Mouse (Mus musculus): ENCODE results near the gene Scyl3. TPM values are rescaled to one million over a fixed set of nuclear protein-coding genes. Genes with fewer than 3 reads are reported as not detected.

Scyl3 gene
- 17.0 and 17.4 TPM in 2 replicates for total RNA-seq (2017)

- ATAC-seq (replicated peaks in 1 of 2; ENCODE audit: insufficient read depth in 1 of 2, low FRiP score in 2 of 2, low TSS enrichment in 1 of 2, low read depth in 1 of 2, poor library complexity in 2 of 2, severe bottlenecking in 2 of 2), result no peak
Observed at GRCm38 (mm10) chr1:163928846-163929245, at the start of gene Scyl3. Gene Scyl3, plus strand, starts transcription at chr1:163929100.

GRCm38 (mm10) chr1:163889629-163890028, 39.3 kb upstream of the Scyl3 start:
- ATAC-seq (replicated peaks in 1 of 2; ENCODE audit: insufficient read depth in 1 of 2, low FRiP score in 2 of 2, low TSS enrichment in 1 of 2, low read depth in 1 of 2, poor library complexity in 2 of 2, severe bottlenecking in 2 of 2), result no peak

GRCm38 (mm10) chr1:163893294-163893693, 35.6 kb upstream of the Scyl3 start:
- no peak for ATAC-seq (replicated peaks in 1 of 2; ENCODE audit: insufficient read depth in 1 of 2, low FRiP score in 2 of 2, low TSS enrichment in 1 of 2, low read depth in 1 of 2, poor library complexity in 2 of 2, severe bottlenecking in 2 of 2)

- ATAC-seq (replicated peaks in 1 of 2; ENCODE audit: insufficient read depth in 1 of 2, low FRiP score in 2 of 2, low TSS enrichment in 1 of 2, low read depth in 1 of 2, poor library complexity in 2 of 2, severe bottlenecking in 2 of 2), result no peak
Observed at GRCm38 (mm10) chr1:163893774-163894527, 34.9 kb upstream of the Scyl3 start.

GRCm38 (mm10) chr1:163898291-163898764, 30.6 kb upstream of the Scyl3 start:
- peak; percentile 51 to 60 for ATAC-seq (replicated peaks in 1 of 2; ENCODE audit: insufficient read depth in 1 of 2, low FRiP score in 2 of 2, low TSS enrichment in 1 of 2, low read depth in 1 of 2, poor library complexity in 2 of 2, severe bottlenecking in 2 of 2)

GRCm38 (mm10) chr1:163899575-163899974, 29.3 kb upstream of the Scyl3 start:
- ATAC-seq (replicated peaks in 1 of 2; ENCODE audit: insufficient read depth in 1 of 2, low FRiP score in 2 of 2, low TSS enrichment in 1 of 2, low read depth in 1 of 2, poor library complexity in 2 of 2, severe bottlenecking in 2 of 2), result no peak

- no peak for ATAC-seq (replicated peaks in 1 of 2; ENCODE audit: insufficient read depth in 1 of 2, low FRiP score in 2 of 2, low TSS enrichment in 1 of 2, low read depth in 1 of 2, poor library complexity in 2 of 2, severe bottlenecking in 2 of 2)
Observed at GRCm38 (mm10) chr1:163900168-163900567, 28.7 kb upstream of the Scyl3 start.

- no peak for ATAC-seq (replicated peaks in 1 of 2; ENCODE audit: insufficient read depth in 1 of 2, low FRiP score in 2 of 2, low TSS enrichment in 1 of 2, low read depth in 1 of 2, poor library complexity in 2 of 2, severe bottlenecking in 2 of 2)
Observed at GRCm38 (mm10) chr1:163903411-163903810, 25.5 kb upstream of the Scyl3 start.

GRCm38 (mm10) chr1:163907007-163907811, 21.7 kb upstream of the Scyl3 start:
- no peak for ATAC-seq (replicated peaks in 1 of 2; ENCODE audit: insufficient read depth in 1 of 2, low FRiP score in 2 of 2, low TSS enrichment in 1 of 2, low read depth in 1 of 2, poor library complexity in 2 of 2, severe bottlenecking in 2 of 2)

- ATAC-seq (replicated peaks in 1 of 2; ENCODE audit: insufficient read depth in 1 of 2, low FRiP score in 2 of 2, low TSS enrichment in 1 of 2, low read depth in 1 of 2, poor library complexity in 2 of 2, severe bottlenecking in 2 of 2), result no peak
Observed at GRCm38 (mm10) chr1:163908389-163908788, 20.5 kb upstream of the Scyl3 start.

GRCm38 (mm10) chr1:163910343-163910742, 18.6 kb upstream of the Scyl3 start:
- ATAC-seq (replicated peaks in 1 of 2; ENCODE audit: insufficient read depth in 1 of 2, low FRiP score in 2 of 2, low TSS enrichment in 1 of 2, low read depth in 1 of 2, poor library complexity in 2 of 2, severe bottlenecking in 2 of 2), result peak; percentile 56 to 68; a peak in 3 of 4 replicates

- ATAC-seq (replicated peaks in 1 of 2; ENCODE audit: insufficient read depth in 1 of 2, low FRiP score in 2 of 2, low TSS enrichment in 1 of 2, low read depth in 1 of 2, poor library complexity in 2 of 2, severe bottlenecking in 2 of 2), result no peak
Observed at GRCm38 (mm10) chr1:163910785-163911184, 18.1 kb upstream of the Scyl3 start.

- ATAC-seq (replicated peaks in 1 of 2; ENCODE audit: insufficient read depth in 1 of 2, low FRiP score in 2 of 2, low TSS enrichment in 1 of 2, low read depth in 1 of 2, poor library complexity in 2 of 2, severe bottlenecking in 2 of 2), result no peak
Observed at GRCm38 (mm10) chr1:163911981-163912380, 16.9 kb upstream of the Scyl3 start.

GRCm38 (mm10) chr1:163917349-163918160, 11.3 kb upstream of the Scyl3 start:
- no peak for ATAC-seq (replicated peaks in 1 of 2; ENCODE audit: insufficient read depth in 1 of 2, low FRiP score in 2 of 2, low TSS enrichment in 1 of 2, low read depth in 1 of 2, poor library complexity in 2 of 2, severe bottlenecking in 2 of 2)

- ATAC-seq (replicated peaks in 1 of 2; ENCODE audit: insufficient read depth in 1 of 2, low FRiP score in 2 of 2, low TSS enrichment in 1 of 2, low read depth in 1 of 2, poor library complexity in 2 of 2, severe bottlenecking in 2 of 2), result no peak
Observed at GRCm38 (mm10) chr1:163924093-163924492, 4.8 kb upstream of the Scyl3 start.

GRCm38 (mm10) chr1:163929636-163930457, 947 bp downstream of the Scyl3 start:
- ATAC-seq (replicated peaks in 1 of 2; ENCODE audit: insufficient read depth in 1 of 2, low FRiP score in 2 of 2, low TSS enrichment in 1 of 2, low read depth in 1 of 2, poor library complexity in 2 of 2, severe bottlenecking in 2 of 2), result peak; percentile 73 to 80

GRCm38 (mm10) chr1:163930458-163930794, 1.5 kb downstream of the Scyl3 start:
- ATAC-seq (replicated peaks in 1 of 2; ENCODE audit: insufficient read depth in 1 of 2, low FRiP score in 2 of 2, low TSS enrichment in 1 of 2, low read depth in 1 of 2, poor library complexity in 2 of 2, severe bottlenecking in 2 of 2), result peak; percentile 9 to 20; a peak in 2 of 4 replicates
